Mouse (Mus musculus): Measurements from ENCODE around the gene Arhgap22. TPM values are rescaled to one million over a fixed set of nuclear protein-coding genes. Genes with fewer than 3 reads are reported as not detected.
A peak's percentile ranks its signal among the peaks of the same experiment; 100 is the strongest.

Arhgap22 gene
- total RNA-seq, 2 experiments from 2014 or later, result 1.2 to 2.0 TPM

GRCm38 (mm10) chr14:33212958-33213309, 892 bp upstream of the Arhgap22 start:
- no peak for DNase-seq

GRCm38 (mm10) chr14:33214767-33215128, 922 bp downstream of the Arhgap22 start:
- DNase-seq, result no peak

- no peak for DNase-seq
These were observed 1.3 kb downstream of the Arhgap22 start for GRCm38 (mm10) chr14:33215163-33215562.

GRCm38 (mm10) chr14:33216343-33217208, 2.8 kb downstream of the Arhgap22 start:
- peak in 1 of 2 experiments; percentile 49 for DNase-seq

GRCm38 (mm10) chr14:33225235-33225634, 11.4 kb downstream of the Arhgap22 start:
- no peak for DNase-seq

- no peak for DNase-seq
These were observed 16.8 kb downstream of the Arhgap22 start for GRCm38 (mm10) chr14:33230672-33231071.

- no peak for DNase-seq
These were observed 17.5 kb downstream of the Arhgap22 start for GRCm38 (mm10) chr14:33231311-33231710.

GRCm38 (mm10) chr14:33232048-33232447, 18.2 kb downstream of the Arhgap22 start:
- DNase-seq, result peak; percentile 31 to 76

GRCm38 (mm10) chr14:33235661-33236060, 21.8 kb downstream of the Arhgap22 start:
- peak in 1 of 2 experiments; percentile 56 for DNase-seq

- DNase-seq, result peak in 1 of 2 experiments; percentile 54
These were observed 26.6 kb downstream of the Arhgap22 start for GRCm38 (mm10) chr14:33240400-33240799.

- DNase-seq, result no peak
These were observed 29.4 kb downstream of the Arhgap22 start for GRCm38 (mm10) chr14:33243261-33243660.

- DNase-seq, result peak; percentile 48 to 59
These were observed 30.7 kb downstream of the Arhgap22 start for GRCm38 (mm10) chr14:33244519-33244918.

GRCm38 (mm10) chr14:33244946-33245345, 31.1 kb downstream of the Arhgap22 start:
- peak in 1 of 2 experiments; percentile 35 for DNase-seq

GRCm38 (mm10) chr14:33246476-33246875, 32.6 kb downstream of the Arhgap22 start:
- DNase-seq, result peak; percentile 67

GRCm38 (mm10) chr14:33247623-33248022, 33.8 kb downstream of the Arhgap22 start:
- peak; percentile 78 to 92 for DNase-seq

- DNase-seq, result no peak
These were observed 34.9 kb downstream of the Arhgap22 start for GRCm38 (mm10) chr14:33248741-33249140.

- DNase-seq, result peak; percentile 52 to 62
These were observed 36.6 kb downstream of the Arhgap22 start for GRCm38 (mm10) chr14:33250215-33250939.

- no peak for DNase-seq
These were observed 37.3 kb downstream of the Arhgap22 start for GRCm38 (mm10) chr14:33250956-33251745.

- no peak for DNase-seq
These were observed 44.4 kb downstream of the Arhgap22 start for GRCm38 (mm10) chr14:33258256-33258655.

GRCm38 (mm10) chr14:33260131-33260530, 46.3 kb downstream of the Arhgap22 start:
- no peak for DNase-seq

GRCm38 (mm10) chr14:33264795-33265194, 51.0 kb downstream of the Arhgap22 start:
- DNase-seq, result no peak

- DNase-seq, result peak in 1 of 2 experiments; percentile 24
These were observed 62.4 kb downstream of the Arhgap22 start for GRCm38 (mm10) chr14:33276240-33276639.
